Mouse (Mus musculus) liver, embryonic 11.5 days (tissue): ENCODE data around the gene Igf2bp3. TPM values are rescaled to one million over a fixed set of nuclear protein-coding genes. Genes with fewer than 3 reads are reported as not detected.
A peak's percentile ranks its signal among the peaks of the same experiment; 100 is the strongest.

Experiments
- ATAC-seq: fragments of 200-750 bp; cut with Nextera tagmentation; replicated peaks from 2 replicates; pipeline ENCODE4 v1.8.0; 2017; ENCODE audit warnings: moderate number of reproducible peaks, mild to moderate bottlenecking, moderate TSS enrichment, moderate library complexity; ENCODE audit not compliant: low FRiP score
- DNase-seq: peaks from one replicate; pipeline ENCODE4 v3.0.0-alpha.2; 2017; ENCODE audit warnings: low spot score
- H3K27ac ChIP-seq: fragments of 300-500 bp; sonication (generic); 2 replicates; pipeline ENCODE4 v1.5.1; 2014; ENCODE audit warnings: mild to moderate bottlenecking, low read depth, low read length, control low read depth
- H3K27me3 ChIP-seq: fragments of 300-500 bp; sonication (generic); replicated peaks from 2 replicates; pipeline ENCODE4 v1.6.1; 2014; ENCODE audit warnings: low read length, mixed read lengths; ENCODE audit not compliant: control insufficient read depth, insufficient read depth
- H3K36me3 ChIP-seq: fragments of 300-500 bp; sonication (generic); 2 replicates; pipeline ENCODE4 v1.6.1; 2014; ENCODE audit warnings: mild to moderate bottlenecking, low read length, moderate library complexity, mixed read lengths; ENCODE audit not compliant: control insufficient read depth, insufficient read depth
- H3K4me1 ChIP-seq: fragments of 300-500 bp; sonication (generic); replicated peaks from 2 replicates; pipeline ENCODE4 v1.6.1; 2014; ENCODE audit warnings: low read length, mixed read lengths; ENCODE audit not compliant: control insufficient read depth, insufficient read depth
- H3K4me2 ChIP-seq: fragments of 300-500 bp; sonication (generic); 2 replicates; pipeline ENCODE4 v1.6.1; 2014; ENCODE audit warnings: mild to moderate bottlenecking, control low read depth, moderate library complexity
- H3K4me3 ChIP-seq: fragments of 300-500 bp; sonication (generic); 2 replicates; pipeline ENCODE4 v1.5.1; 2014; ENCODE audit warnings: low read depth, low read length, control low read depth
- H3K9ac ChIP-seq: fragments of 300-500 bp; sonication (generic); 2 replicates; pipeline ENCODE4 v1.6.1; 2014; ENCODE audit warnings: low read depth, low read length, control low read depth
- H3K9me3 ChIP-seq: fragments of 300-500 bp; sonication (generic); 2 replicates; pipeline ENCODE4 v1.6.1; 2016; ENCODE audit warnings: low read length, inconsistent platforms, mixed read lengths; ENCODE audit not compliant: control insufficient read depth
- WGBS: fragments of 180-500 bp; shearing (Covaris S2); extraction: QIAGEN DNeasy Blood & Tissue Kit; methylation state at CpG from one replicate; pipeline ENCODE4 v1.1.7; 2014; 5-methylcytosine and 5-hydroxymethylcytosine counted together
- polyA plus RNA-seq: library from polyadenylated mRNA; unstranded; fragments of >200 nt; fragmentation: Nextera tagmentation; extraction: Ambion mirVana; gene quantifications from 2 replicates; pipeline ENCODE4 v1.2.1, GENCODE M21; 2014

Igf2bp3 gene
- polyA plus RNA-seq, 1 experiment from 2014 or later = 57.8 TPM

GRCm38 (mm10) chr6:49159971-49160370, 54.8 kb downstream of the Igf2bp3 start:
- Histone ChIP-seq H3K9ac (no peak overlapping the region), H3K4me3 (no peak overlapping the region), H3K4me1 (peaks cover 8% of the 10 kb centered on the region), H3K4me2 (no peak overlapping the region), H3K27me3 (no peaks in the 10 kb centered on the region), H3K36me3 (no peaks in the 10 kb centered on the region), H3K27ac (no peak overlapping the region), H3K9me3 (no peaks in the 10 kb centered on the region)
- 78% methylated on average over 2 of the region's 2 CpGs for WGBS
- ATAC-seq (no peak), DNase-seq (no peak)

GRCm38 (mm10) chr6:49156826-49157175, 58.0 kb downstream of the Igf2bp3 start:
- Histone ChIP-seq H3K9ac (no peak overlapping the region), H3K4me3 (no peak overlapping the region), H3K4me1 (peaks cover 10% of the 10 kb centered on the region), H3K36me3 (no peaks in the 10 kb centered on the region), H3K4me2 (no peak overlapping the region), H3K27me3 (no peaks in the 10 kb centered on the region), H3K27ac (no peak overlapping the region), H3K9me3 (no peaks in the 10 kb centered on the region)
- WGBS = 82% methylated on average over 3 of the region's 3 CpGs
- DNase-seq (no peak), ATAC-seq (no peak)

GRCm38 (mm10) chr6:49156170-49156825, 58.5 kb downstream of the Igf2bp3 start:
- no peak for DNase-seq
- Histone ChIP-seq H3K27me3 (no peaks in the 10 kb centered on the region), H3K36me3 (no peaks in the 10 kb centered on the region), H3K4me3 (no peak overlapping the region), H3K27ac (no peak overlapping the region), H3K9me3 (no peaks in the 10 kb centered on the region), H3K9ac (no peak overlapping the region), H3K4me2 (no peak overlapping the region), H3K4me1 (peaks cover 15% of the 10 kb centered on the region)
- 82% methylated on average over 5 of the region's 5 CpGs for WGBS
- no peak for ATAC-seq

GRCm38 (mm10) chr6:49151465-49151864, 63.3 kb downstream of the Igf2bp3 start:
- no peaks in the 10 kb centered on the region for H3K9me3 ChIP-seq
- H3K9ac ChIP-seq = no peak overlapping the region
- no peak overlapping the region for H3K4me3 ChIP-seq
- no peaks in the 10 kb centered on the region for H3K27me3 ChIP-seq
- H3K4me2 ChIP-seq = no peak overlapping the region
- no peaks in the 10 kb centered on the region for H3K36me3 ChIP-seq
- H3K27ac ChIP-seq = no peak overlapping the region
- H3K4me1 ChIP-seq = peaks cover 29% of the 10 kb centered on the region
- DNase-seq (no peak), ATAC-seq (no peak; the same call in 1 of the 2 replicates)
- 80% methylated on average over 4 of the region's 4 CpGs for WGBS

- 0 out of 2 replicates have a peak overlapping the region, but pooled peaks have one; percentile 19 for H3K27ac ChIP-seq
- 73% methylated on average over 9 of the region's 9 CpGs for WGBS
- no peaks in the 10 kb centered on the region for H3K36me3 ChIP-seq
- H3K4me2 ChIP-seq = peak overlapping the region; percentile 22; the same call in 1 of the 2 replicates
- H3K9ac ChIP-seq = no peak overlapping the region
- H3K27me3 ChIP-seq = no peaks in the 10 kb centered on the region
- no peak overlapping the region for H3K4me3 ChIP-seq
- no peak for DNase-seq
- no peaks in the 10 kb centered on the region for H3K9me3 ChIP-seq
- H3K4me1 ChIP-seq = peaks cover 29% of the 10 kb centered on the region
- ATAC-seq = no peak
Observed at GRCm38 (mm10) chr6:49150349-49151229, 64.2 kb downstream of the Igf2bp3 start.

GRCm38 (mm10) chr6:49149202-49149930, 65.4 kb downstream of the Igf2bp3 start:
- 81% methylated on average over 5 of the region's 5 CpGs for WGBS
- Histone ChIP-seq H3K9ac (no peak overlapping the region), H3K9me3 (no peaks in the 10 kb centered on the region), H3K4me1 (peaks cover 29% of the 10 kb centered on the region), H3K4me3 (no peak overlapping the region), H3K27ac (peak overlapping the region; percentile 58), H3K36me3 (no peaks in the 10 kb centered on the region), H3K4me2 (peak overlapping the region; percentile 27; the same call in 1 of the 2 replicates), H3K27me3 (no peaks in the 10 kb centered on the region)
- DNase-seq (no peak), ATAC-seq (no peak)

- no peak overlapping the region for H3K4me3 ChIP-seq
- no peaks in the 10 kb centered on the region for H3K27me3 ChIP-seq
- ATAC-seq (no peak), DNase-seq (no peak)
- 65% methylated on average over 4 of the region's 4 CpGs for WGBS
- H3K4me1 ChIP-seq = peaks cover 29% of the 10 kb centered on the region
- H3K9ac ChIP-seq = no peak overlapping the region
- no peaks in the 10 kb centered on the region for H3K36me3 ChIP-seq
- H3K27ac ChIP-seq = no peak overlapping the region
- no peaks in the 10 kb centered on the region for H3K9me3 ChIP-seq
- peak overlapping the region; percentile 27; the same call in 1 of the 2 replicates for H3K4me2 ChIP-seq
Observed at GRCm38 (mm10) chr6:49148781-49149180, 66.0 kb downstream of the Igf2bp3 start.

- Histone ChIP-seq H3K9ac (no peak overlapping the region), H3K9me3 (no peaks in the 10 kb centered on the region), H3K4me3 (no peak overlapping the region), H3K4me1 (peaks cover 29% of the 10 kb centered on the region), H3K27ac (no peak overlapping the region), H3K4me2 (no peak overlapping the region), H3K36me3 (no peaks in the 10 kb centered on the region), H3K27me3 (no peaks in the 10 kb centered on the region)
- 80% methylated on average over 7 of the region's 7 CpGs for WGBS
- DNase-seq = no peak
- no peak for ATAC-seq
Observed at GRCm38 (mm10) chr6:49148368-49148767, 66.4 kb downstream of the Igf2bp3 start.
